In genomic region chr1:138856101-138856950, GRCm38 (mm10) we compare ENCODE assay signal across 8 mouse cellular contexts. TPM values are rescaled to one million over a fixed set of nuclear protein-coding genes. Genes with fewer than 3 reads are reported as not detected.
DNase-seq lines count a peak whose midpoint lies in the region; ATAC-seq and TF ChIP-seq lines count a peak whose summit lies in the region.
"Not testable (repeated sequence)": the region's sequence is repeated elsewhere in the genome, so short reads cannot be mapped to it uniquely, and the experiment has no call there.

2310009B15Rik (minus strand) TSS chr1:138856852.

- H3K27me3 ChIP-seq in CH12.LX (replicated peaks); forebrain, embryonic 14.5 days (replicated peaks; ENCODE audit: control insufficient read depth, insufficient read depth, low read length); liver, postnatal 0 days (ENCODE audit: insufficient read depth, low read length); neural tube, embryonic 14.5 days (ENCODE audit: control insufficient read depth, insufficient read depth, low read length); testis, adult 2 months (ENCODE audit: control insufficient read depth, insufficient read depth, low read length): not testable (repeated sequence)

- ATAC-seq in forebrain, embryonic 14.5 days: peak; percentile 99
- peak; percentile 99 for ATAC-seq in liver, postnatal 0 days
- peak; percentile 99 for ATAC-seq in neural tube, embryonic 14.5 days (ENCODE audit: low read depth)

- not testable (repeated sequence) for TF ChIP-seq CTCF in CH12.LX (conservative IDR thresholded peaks at IDR 0.05 in 1 of 2, IDR thresholded peaks at IDR 0.05 in 1 of 2; ENCODE audit: low read depth in 2 of 2, low read length in 2 of 2); liver, postnatal 0 days (IDR thresholded peaks at IDR 0.05; ENCODE audit: low read depth); testis, adult 2 months (IDR thresholded peaks at IDR 0.05; ENCODE audit: control insufficient read depth, insufficient read depth, insufficient replicate concordance, low read depth, low read length)

- 0% methylated on average over 24 of the region's 79 CpGs for WGBS in forebrain, embryonic 14.5 days
- 1% methylated on average over 56 of the region's 79 CpGs for WGBS in large intestine, adult 2 months
- WGBS in liver, postnatal 0 days (ENCODE audit: insufficient replicate concordance): under 1% methylated on average over 32 of the region's 79 CpGs
- WGBS in neural tube, embryonic 14.5 days: 1% methylated on average over 34 of the region's 79 CpGs

- not testable (repeated sequence) for H3K79me2 ChIP-seq in CH12.LX (replicated peaks; ENCODE audit: control insufficient read depth, extremely low read depth, insufficient read depth, poor library complexity, severe bottlenecking)

- H3K4me2 ChIP-seq in CH12.LX (ENCODE audit: insufficient read depth, low read depth, poor library complexity, severe bottlenecking): peak within 1 kb of the TSS; percentile 71
- peak within 1 kb of the TSS; percentile 24; the same call in 1 of the 2 replicates for H3K4me2 ChIP-seq in forebrain, embryonic 14.5 days (ENCODE audit: low read length)
- peak within 1 kb of the TSS; percentile 59 for H3K4me2 ChIP-seq in liver, postnatal 0 days (ENCODE audit: low read depth, low read length)
- not testable (repeated sequence) for H3K4me2 ChIP-seq in neural tube, embryonic 14.5 days (ENCODE audit: low read depth, low read length)

- H3K27ac ChIP-seq in CH12.LX (ENCODE audit: insufficient read depth, low read depth): peak within 1 kb of the TSS; percentile 60
- H3K27ac ChIP-seq in forebrain, embryonic 14.5 days (ENCODE audit: low read depth, low read length): peak within 1 kb of the TSS; percentile 78; the same call in 1 of the 2 replicates
- H3K27ac ChIP-seq in liver, postnatal 0 days (ENCODE audit: low read depth): peak within 1 kb of the TSS; percentile 81
- H3K27ac ChIP-seq in neural tube, embryonic 14.5 days (ENCODE audit: low read depth, low read length): peak within 1 kb of the TSS; percentile 48; the same call in 1 of the 2 replicates
- peak within 1 kb of the TSS; percentile 81 for H3K27ac ChIP-seq in testis, adult 2 months (ENCODE audit: control insufficient read depth, insufficient read depth, low read depth, low read length)

- peak; percentile 74 for TF ChIP-seq POLR2A in CH12.LX (IDR thresholded peaks at IDR 0.05; ENCODE audit: low read depth, low read length)
- TF ChIP-seq POLR2A in testis, adult 2 months (IDR thresholded peaks at IDR 0.05; ENCODE audit: control insufficient read depth, low read depth, low read length): peak; percentile 70

- H3K4me3 ChIP-seq in CH12.LX (replicated peaks in 1 of 3; ENCODE audit: low read depth in 2 of 3, low read length in 2 of 3, poor library complexity in 1 of 3): peak within 1 kb of the TSS; percentile 32 to 78 (median 41)
- peak within 1 kb of the TSS; percentile 39 for H3K4me3 ChIP-seq in forebrain, embryonic 14.5 days (ENCODE audit: low read depth, low read length)
- peak within 1 kb of the TSS; percentile 58 for H3K4me3 ChIP-seq in liver, postnatal 0 days (ENCODE audit: low read depth, low read length)
- peak within 1 kb of the TSS; percentile 38 for H3K4me3 ChIP-seq in neural tube, embryonic 14.5 days (ENCODE audit: low read depth, low read length)
- H3K4me3 ChIP-seq in testis, adult 2 months (ENCODE audit: control insufficient read depth, low read depth, low read length): peak within 1 kb of the TSS; percentile 86

- not testable (repeated sequence) for TF ChIP-seq RAD21 in CH12.LX (IDR thresholded peaks at IDR 0.05; ENCODE audit: low read depth, low read length)

- in situ Hi-C loops in CH12.LX (cut with MboI; ENCODE audit: low pct_ligation_motif_present, low pct_unique_long_range_greater_than_20kb, low sequenced_read_pairs): not testable (repeated sequence)

- dilution Hi-C loops in CH12.LX (cut with MboI; ENCODE audit: extremely low pct_ligation_motif_present, extremely low pct_unique_long_range_greater_than_20kb, low sequenced_read_pairs): not testable (repeated sequence)

- peaks cover 4 to 19% of the 10 kb centered on the region in 2 experiments for H3K36me3 ChIP-seq in CH12.LX (replicated peaks in 1 of 2; ENCODE audit: control insufficient read depth in 1 of 2, insufficient read depth in 1 of 2, low read length in 1 of 2)
- H3K36me3 ChIP-seq in forebrain, embryonic 14.5 days (ENCODE audit: control insufficient read depth, insufficient read depth, low read length); liver, postnatal 0 days (replicated peaks; ENCODE audit: insufficient read depth, low read length); neural tube, embryonic 14.5 days (ENCODE audit: control insufficient read depth, insufficient read depth, low read length); testis, adult 2 months (ENCODE audit: control insufficient read depth, insufficient read depth, low read length): not testable (repeated sequence)

- not testable (repeated sequence) for TF ChIP-seq EP300 in CH12.LX (IDR thresholded peaks at IDR 0.05; ENCODE audit: low read length); liver, postnatal 0 days (IDR thresholded peaks at IDR 0.05; ENCODE audit: low read depth)

- H3K4me1 ChIP-seq in CH12.LX (ENCODE audit: control insufficient read depth in 1 of 2, insufficient read depth in 2 of 2): peaks cover 5 to 17% of the 10 kb centered on the region in 2 experiments; a peak in 2 of 4 replicates
- H3K4me1 ChIP-seq in forebrain, embryonic 14.5 days (ENCODE audit: control insufficient read depth, insufficient read depth, low read length); liver, postnatal 0 days (ENCODE audit: insufficient read depth); neural tube, embryonic 14.5 days (ENCODE audit: control insufficient read depth, insufficient read depth, low read length); testis, adult 2 months (ENCODE audit: control insufficient read depth, insufficient read depth, low read length): not testable (repeated sequence)

- not testable (repeated sequence) for H3K9me3 ChIP-seq in CH12.LX (replicated peaks; ENCODE audit: low read length); forebrain, embryonic 14.5 days (replicated peaks; ENCODE audit: control insufficient read depth, low read length); liver, postnatal 0 days (ENCODE audit: low read length); neural tube, embryonic 14.5 days (ENCODE audit: control insufficient read depth, low read length)

- H3K9ac ChIP-seq in CH12.LX (ENCODE audit: insufficient read depth, low read depth): peak within 1 kb of the TSS; percentile 97
- H3K9ac ChIP-seq in forebrain, embryonic 14.5 days (ENCODE audit: low read length): peak within 1 kb of the TSS; percentile 56
- peak within 1 kb of the TSS; percentile 58; the same call in 1 of the 2 replicates for H3K9ac ChIP-seq in liver, postnatal 0 days (replicated peaks)
- H3K9ac ChIP-seq in neural tube, embryonic 14.5 days (replicated peaks; ENCODE audit: low read depth, low read length): peak within 1 kb of the TSS; percentile 42; the same call in 1 of the 2 replicates

- intact Hi-C loops in heart, postnatal 10 days (cut with DNase I): loop anchor here (5.0 kb wide), 4 partner anchors 71 to 226 kb away; partner anchors contain the start of gene Dennd1b

- peak; percentile 71 for DNase-seq in CH12.LX (ENCODE audit: extremely low read depth)
- DNase-seq in c-Kit-positive CD71-positive TER-119-positive erythroid progenitor cells, embryonic 14.5 days (ENCODE audit: low spot score): peak; percentile 72
- peak; percentile 84 for DNase-seq in forebrain, embryonic 14.5 days (ENCODE audit: low spot score)
- DNase-seq in heart, postnatal 10 days: peak; percentile 89 to 90
- DNase-seq in large intestine, adult 2 months (ENCODE audit: low read depth, low spot score): peak; percentile 46
- peak; percentile 90 for DNase-seq in liver, postnatal 0 days

TF ChIP-seq in CH12.LX, 34 proteins besides CTCF, POLR2A, EP300 and RAD21:
- peak; percentile 69; the same call in 1 of the 2 replicates for TF ChIP-seq NELFE (IDR thresholded peaks at IDR 0.05; ENCODE audit: low read depth, low read length)
- peak; percentile 72 for TF ChIP-seq NRF1 (IDR thresholded peaks at IDR 0.05; ENCODE audit: low read depth, low read length)
- TF ChIP-seq TCF12 (IDR thresholded peaks at IDR 0.05; ENCODE audit: low read depth, low read length): 0 out of 2 replicates have a peak, but pooled peaks have one; percentile 26

RNA-seq across cellular contexts. Expression of gene 2310009B15Rik, which starts in this region (rescaled TPM):
- total RNA-seq in CH12.LX (2012; rRNA removed): 17.2 and 17.5 TPM in 2 replicates
- total RNA-seq in CH12.LX (2014; rRNA removed): 35.0 and 39.8 TPM in 2 replicates
- polyA plus RNA-seq in CH12.LX (2012; ENCODE audit: insufficient read length, low read depth): 17.8 and 20.0 TPM in 2 replicates
- polyA plus RNA-seq in forebrain, embryonic 14.5 days (2014; fragmentation: Nextera tagmentation; extraction: Ambion mirVana): 37.7 and 49.8 TPM in 2 replicates
- 10 to 100 TPM; 17.1 to 18.2 TPM for total RNA-seq in heart, postnatal 10 days (2021)
- 15.4 and 16.3 TPM in 2 replicates for polyA plus RNA-seq in large intestine, adult 2 months (2012; rRNA removed)
- 28.0 and 28.2 TPM in 2 replicates for polyA plus RNA-seq in liver, postnatal 0 days (2015; fragmentation: Nextera tagmentation; extraction: Ambion mirVana)
- 32.7 and 34.3 TPM in 2 replicates for polyA plus RNA-seq in neural tube, embryonic 14.5 days (2014; fragmentation: Nextera tagmentation; extraction: Ambion mirVana)
- 9.3 and 12.1 TPM in 2 replicates for polyA plus RNA-seq in testis, adult 2 months (2012; rRNA removed)

Comparison
In these comparisons a context has a peak if more than half of its experiments do, and no peak if none do; other contexts are left out.
1. Peak in every context shown above with its lines: DNase-seq, ATAC-seq, H3K4me3 ChIP-seq and H3K27ac ChIP-seq.
2. H3K9ac ChIP-seq: peak in every context shown above with its lines; median percentile 97 in CH12.LX; 58 in liver, postnatal 0 days; 56 in forebrain, embryonic 14.5 days; 42 in neural tube, embryonic 14.5 days.